Mouse (Mus musculus) stomach, embryonic 15.5 days (tissue): ENCODE measurements around the gene Saa2. TPM values are rescaled to one million over a fixed set of nuclear protein-coding genes. Genes with fewer than 3 reads are reported as not detected.
"Not testable (repeated sequence)": the region's sequence is repeated elsewhere in the genome, so short reads cannot be mapped to it uniquely, and the experiment has no call there.

ENCODE experiments used
- ATAC-seq: fragments of 200-750 bp; cut with Nextera tagmentation; 2 replicates; pipeline ENCODE4 v1.8.0; 2017; ENCODE audit warnings: low read depth, moderate number of reproducible peaks, moderate TSS enrichment; ENCODE audit not compliant: insufficient read depth, low FRiP score
- H3K27ac ChIP-seq: fragments of 300-500 bp; sonication (generic); 2 replicates; pipeline ENCODE4 v1.5.1; 2015; ENCODE audit warnings: mild to moderate bottlenecking, inconsistent platforms
- H3K27me3 ChIP-seq: fragments of 300-500 bp; sonication (generic); replicated peaks from 2 replicates; pipeline ENCODE4 v1.6.1; 2015; ENCODE audit warnings: inconsistent platforms
- H3K36me3 ChIP-seq: fragments of 300-500 bp; sonication (generic); 2 replicates; pipeline ENCODE4 v1.6.1; 2015; ENCODE audit warnings: inconsistent platforms
- H3K4me1 ChIP-seq: fragments of 300-500 bp; sonication (generic); 2 replicates; pipeline ENCODE4 v1.6.1; 2015; ENCODE audit warnings: inconsistent platforms
- H3K4me2 ChIP-seq: fragments of 300-500 bp; sonication (generic); 2 replicates; pipeline ENCODE4 v1.6.1; 2015; ENCODE audit warnings: mild to moderate bottlenecking, inconsistent platforms
- H3K4me3 ChIP-seq: fragments of 300-500 bp; sonication (generic); replicated peaks from 2 replicates; pipeline ENCODE4 v1.5.1; 2015; ENCODE audit warnings: inconsistent platforms
- H3K9ac ChIP-seq: fragments of 300-500 bp; sonication (generic); 2 replicates; pipeline ENCODE4 v1.6.1; 2015; ENCODE audit warnings: inconsistent platforms
- H3K9me3 ChIP-seq: fragments of 300-500 bp; sonication (generic); 2 replicates; pipeline ENCODE4 v1.6.1; 2016; ENCODE audit warnings: inconsistent platforms
- WGBS: fragments of 180-500 bp; shearing (Covaris S2); methylation state at CpG from one replicate; pipeline ENCODE4 v1.1.7; 2015; 5-methylcytosine and 5-hydroxymethylcytosine counted together
- polyA plus RNA-seq: library from polyadenylated mRNA; unstranded; fragments of >200 nt; fragmentation: Nextera tagmentation; extraction: Ambion mirVana; gene quantifications from 2 replicates; pipeline ENCODE4 v1.2.1, GENCODE M21; 2015

Saa2 gene
- polyA plus RNA-seq, 1 experiment from 2014 or later: not detected

GRCm38 (mm10) chr7:46727584-46727983 lies 24.0 kb upstream of the Saa2 start:
- H3K27me3 ChIP-seq: no peaks in the 10 kb centered on the region
- no peaks in the 10 kb centered on the region for H3K36me3 ChIP-seq
- no peak for ATAC-seq
- H3K9ac ChIP-seq: no peak overlapping the region
- no peak overlapping the region for H3K4me3 ChIP-seq
- 83% methylated on average over 1 of the region's 1 CpGs for WGBS
- no peak overlapping the region for H3K27ac ChIP-seq
- no peak overlapping the region for H3K4me2 ChIP-seq
- no peaks in the 10 kb centered on the region for H3K9me3 ChIP-seq
- H3K4me1 ChIP-seq: no peaks in the 10 kb centered on the region

- 65% methylated on average over 4 of the region's 4 CpGs for WGBS
- Histone ChIP-seq H3K36me3 (no peaks in the 10 kb centered on the region), H3K27ac (no peak within 1 kb of the TSS), H3K4me2 (no peak within 1 kb of the TSS), H3K4me3 (no peak within 1 kb of the TSS), H3K9me3 (no peaks in the 10 kb centered on the region), H3K27me3 (no peaks in the 10 kb centered on the region), H3K4me1 (no peaks in the 10 kb centered on the region), H3K9ac (no peak within 1 kb of the TSS)
- no peak for ATAC-seq
Measured at GRCm38 (mm10) chr7:46732458-46732857, 19.1 kb upstream of the Saa2 start, which contains the start of gene Saa4. TSS of gene Saa4 (minus strand) at chr7:46732603.

GRCm38 (mm10) chr7:46734983-46735382 lies 16.6 kb upstream of the Saa2 start:
- H3K9ac ChIP-seq: no peak overlapping the region
- ATAC-seq: no peak
- 63% methylated on average over 2 of the region's 2 CpGs for WGBS
- no peaks in the 10 kb centered on the region for H3K27me3 ChIP-seq
- no peaks in the 10 kb centered on the region for H3K4me1 ChIP-seq
- H3K4me3 ChIP-seq: no peak overlapping the region
- no peak overlapping the region for H3K27ac ChIP-seq
- no peaks in the 10 kb centered on the region for H3K36me3 ChIP-seq
- no peak overlapping the region for H3K4me2 ChIP-seq
- H3K9me3 ChIP-seq: no peaks in the 10 kb centered on the region

- no peaks in the 10 kb centered on the region for H3K27me3 ChIP-seq
- no peaks in the 10 kb centered on the region for H3K4me1 ChIP-seq
- no peaks in the 10 kb centered on the region for H3K9me3 ChIP-seq
- H3K9ac ChIP-seq: no peak overlapping the region
- no peak overlapping the region for H3K4me3 ChIP-seq
- H3K27ac ChIP-seq: no peak overlapping the region
- 75% methylated on average over 12 of the region's 12 CpGs for WGBS
- no peak for ATAC-seq
- H3K36me3 ChIP-seq: no peaks in the 10 kb centered on the region
- H3K4me2 ChIP-seq: no peak overlapping the region
Measured at GRCm38 (mm10) chr7:46738561-46739460, 12.8 kb upstream of the Saa2 start.

GRCm38 (mm10) chr7:46740041-46740440 lies 11.5 kb upstream of the Saa2 start:
- not testable (repeated sequence) for H3K4me1 ChIP-seq, ATAC-seq, H3K27ac ChIP-seq, H3K4me3 ChIP-seq, H3K9ac ChIP-seq, H3K36me3 ChIP-seq, H3K4me2 ChIP-seq, H3K9me3 ChIP-seq, H3K27me3 ChIP-seq
- 77% methylated on average over 5 of the region's 5 CpGs for WGBS

GRCm38 (mm10) chr7:46742880-46743279 lies 8.7 kb upstream of the Saa2 start, which contains the start of gene Saa1:
TSS of gene Saa1 (minus strand) at chr7:46742980.
- H3K27ac ChIP-seq, H3K9ac ChIP-seq, H3K4me2 ChIP-seq, H3K4me3 ChIP-seq, H3K9me3 ChIP-seq, H3K27me3 ChIP-seq, ATAC-seq, H3K4me1 ChIP-seq, H3K36me3 ChIP-seq: not testable (repeated sequence)
- 64% methylated on average over 3 of the region's 3 CpGs for WGBS

GRCm38 (mm10) chr7:46745816-46746215 lies 5.8 kb upstream of the Saa2 start:
- no peaks in the 10 kb centered on the region for H3K27me3 ChIP-seq
- no peak overlapping the region for H3K4me2 ChIP-seq
- no peaks in the 10 kb centered on the region for H3K36me3 ChIP-seq
- H3K27ac ChIP-seq: no peak overlapping the region
- H3K4me1 ChIP-seq: no peaks in the 10 kb centered on the region
- ATAC-seq: no peak
- 76% methylated on average over 3 of the region's 3 CpGs for WGBS
- no peak overlapping the region for H3K4me3 ChIP-seq
- H3K9me3 ChIP-seq: no peaks in the 10 kb centered on the region
- no peak overlapping the region for H3K9ac ChIP-seq

- Histone ChIP-seq H3K9me3 (no peaks in the 10 kb centered on the region), H3K4me1 (no peaks in the 10 kb centered on the region), H3K27ac (no peak overlapping the region), H3K4me2 (no peak overlapping the region), H3K36me3 (no peaks in the 10 kb centered on the region), H3K9ac (no peak overlapping the region), H3K4me3 (no peak overlapping the region), H3K27me3 (no peaks in the 10 kb centered on the region)
- ATAC-seq: no peak
- 69% methylated on average over 7 of the region's 7 CpGs for WGBS
Measured at GRCm38 (mm10) chr7:46746381-46746780, 5.2 kb upstream of the Saa2 start.

- no peak for ATAC-seq
- no peaks in the 10 kb centered on the region for H3K36me3 ChIP-seq
Measured at GRCm38 (mm10) chr7:46748459-46748858, 3.1 kb upstream of the Saa2 start.

GRCm38 (mm10) chr7:46761049-46761795 lies 9.6 kb downstream of the Saa2 start:
- WGBS: 73% methylated on average over 11 of the region's 11 CpGs
- Histone ChIP-seq H3K9me3 (no peaks in the 10 kb centered on the region), H3K27me3 (no peaks in the 10 kb centered on the region), H3K4me1 (no peaks in the 10 kb centered on the region), H3K27ac (no peak overlapping the region), H3K36me3 (peaks cover 29% of the 10 kb centered on the region), H3K4me2 (no peak overlapping the region), H3K4me3 (no peak overlapping the region), H3K9ac (no peak overlapping the region)
- no peak for ATAC-seq

More at GRCm38 (mm10) chr7:46748459-46748858, 3.1 kb upstream of the Saa2 start:
- Histone ChIP-seq H3K9ac (no peak overlapping the region), H3K4me3 (no peak overlapping the region), H3K9me3 (no peaks in the 10 kb centered on the region), H3K4me2 (no peak overlapping the region), H3K27ac (no peak overlapping the region), H3K27me3 (no peaks in the 10 kb centered on the region), H3K4me1 (no peaks in the 10 kb centered on the region)
- 69% methylated on average over 3 of the region's 3 CpGs for WGBS

GRCm38 (mm10) chr7:46762601-46763000 lies 11.0 kb downstream of the Saa2 start:
- Histone ChIP-seq H3K4me1 (no peaks in the 10 kb centered on the region), H3K9me3 (no peaks in the 10 kb centered on the region), H3K4me2 (no peak overlapping the region), H3K27ac (no peak overlapping the region), H3K36me3 (peaks cover 29% of the 10 kb centered on the region), H3K27me3 (no peaks in the 10 kb centered on the region), H3K4me3 (no peak overlapping the region), H3K9ac (no peak overlapping the region)
- WGBS: 84% methylated on average over 5 of the region's 5 CpGs
- ATAC-seq: no peak

GRCm38 (mm10) chr7:46764672-46765071 lies 13.1 kb downstream of the Saa2 start:
- H3K4me2 ChIP-seq: no peak overlapping the region
- H3K36me3 ChIP-seq: peaks cover 46% of the 10 kb centered on the region
- no peaks in the 10 kb centered on the region for H3K27me3 ChIP-seq
- no peak overlapping the region for H3K9ac ChIP-seq
- no peak overlapping the region for H3K27ac ChIP-seq
- ATAC-seq: no peak
- H3K4me3 ChIP-seq: no peak overlapping the region
- no peaks in the 10 kb centered on the region for H3K4me1 ChIP-seq
- 89% methylated on average over 8 of the region's 8 CpGs for WGBS
- H3K9me3 ChIP-seq: no peaks in the 10 kb centered on the region
